Mouse (Mus musculus) ES-E14 (cell line): ENCODE data around the gene Nipsnap1.

Source experiments
- CHD2 ChIP-seq: IDR thresholded peaks from 2 replicates; pipeline ENCODE4 v1.6.1; 2014; ENCODE audit warnings: mild to moderate bottlenecking, low read depth, low read length, inconsistent platforms
- MAFK ChIP-seq: IDR thresholded peaks from 2 replicates; pipeline ENCODE4 v1.6.1; 2014; ENCODE audit warnings: mild to moderate bottlenecking, low read depth, low read length, inconsistent platforms; ENCODE audit not compliant: insufficient read depth
- ZC3H11A ChIP-seq: IDR thresholded peaks from 2 replicates; pipeline ENCODE4 v1.6.1; 2012; ENCODE audit warnings: low read depth, mild to moderate bottlenecking, inconsistent platforms, low read length, borderline replicate concordance

DNA sequence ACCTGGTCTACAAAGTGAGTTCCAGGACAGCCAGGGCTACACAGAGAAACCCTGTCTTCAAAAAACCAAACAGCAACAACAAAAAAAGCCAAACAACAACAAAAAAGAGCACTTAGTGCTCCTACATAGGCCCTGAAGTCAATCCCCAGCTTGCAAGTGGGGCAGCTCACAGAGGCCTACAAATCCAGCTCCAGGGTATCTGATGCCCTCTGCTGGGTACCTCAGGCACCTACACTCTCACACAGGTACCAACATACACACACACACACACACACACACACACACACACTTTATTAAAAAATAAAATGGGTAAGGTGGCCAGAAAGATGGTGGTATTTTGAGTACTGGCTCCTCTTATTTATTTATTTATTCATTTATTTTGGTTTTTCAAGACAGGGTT is 20.7 kb upstream of the Nipsnap1 start:
- TF ChIP-seq MAFK (no peak), CHD2 (no peak), ZC3H11A (no peak)
